ENCODE assay signal across 18 mouse cellular contexts in genomic region chr5:120536632-120537031, GRCm38 (mm10). TPM values are rescaled to one million over a fixed set of nuclear protein-coding genes. Genes with fewer than 3 reads are reported as not detected.
DNase-seq lines count a peak whose midpoint lies in the region; ATAC-seq lines count a peak whose summit lies in the region.
"Had no signal": no experiment of that assay in that cellular context is flagged by ENCODE, and none has a peak within 500 bp of the region (broad histone marks: within the 10 kb centered on the region; RNA-seq: fewer than 3 reads in every experiment).

No protein-coding gene starts in this region.

- ATAC-seq in forebrain, embryonic 15.5 days (replicated peaks) = no peak
- ATAC-seq in forebrain, embryonic 14.5 days = no peak
- no peak for ATAC-seq in kidney, embryonic 15.5 days (replicated peaks; ENCODE audit: low FRiP score)
- no peak for ATAC-seq in kidney, embryonic 16.5 days (ENCODE audit: low FRiP score, low TSS enrichment)
- no peak for ATAC-seq in neural tube, embryonic 15.5 days (ENCODE audit: low FRiP score)
- ATAC-seq: liver, embryonic 12.5 days; midbrain, embryonic 15.5 days had no signal

- 59% methylated on average over 5 of the region's 5 CpGs for WGBS in forebrain, embryonic 15.5 days
- WGBS in forebrain, embryonic 14.5 days = 68% methylated on average over 5 of the region's 5 CpGs
- 76% methylated on average over 5 of the region's 5 CpGs for WGBS in kidney, embryonic 15.5 days
- WGBS in kidney, embryonic 16.5 days = 71% methylated on average over 5 of the region's 5 CpGs
- WGBS in neural tube, embryonic 15.5 days = 72% methylated on average over 5 of the region's 5 CpGs

- no peaks in the 10 kb centered on the region for H3K27me3 ChIP-seq in forebrain, embryonic 15.5 days
- H3K27me3 ChIP-seq in forebrain, embryonic 14.5 days (replicated peaks; ENCODE audit: control insufficient read depth, insufficient read depth, low read length) = no peaks in the 10 kb centered on the region
- H3K27me3 ChIP-seq in kidney, embryonic 15.5 days = no peaks in the 10 kb centered on the region
- no peaks in the 10 kb centered on the region for H3K27me3 ChIP-seq in kidney, embryonic 16.5 days (ENCODE audit: insufficient read depth, low read length)
- H3K27me3 ChIP-seq in neural tube, embryonic 15.5 days (replicated peaks) = no peaks in the 10 kb centered on the region
- H3K27me3 ChIP-seq: CH12.LX; heart, embryonic 12.5 days; liver, embryonic 12.5 days; megakaryocyte, embryonic 14.5 days; midbrain, embryonic 15.5 days; stomach, embryonic 15.5 days had no signal

- H3K36me3 ChIP-seq in forebrain, embryonic 15.5 days = peaks cover 11% of the 10 kb centered on the region
- H3K36me3 ChIP-seq in forebrain, embryonic 14.5 days (ENCODE audit: control insufficient read depth, insufficient read depth, low read length) = peaks cover 27% of the 10 kb centered on the region
- H3K36me3 ChIP-seq in kidney, embryonic 15.5 days = peaks cover 46% of the 10 kb centered on the region
- H3K36me3 ChIP-seq in kidney, embryonic 16.5 days (ENCODE audit: insufficient read depth, low read length) = peaks cover 32% of the 10 kb centered on the region
- H3K36me3 ChIP-seq in neural tube, embryonic 15.5 days = peaks cover 23% of the 10 kb centered on the region
- H3K36me3 ChIP-seq: midbrain, embryonic 15.5 days had no signal

- H3K4me2 ChIP-seq in forebrain, embryonic 15.5 days (replicated peaks) = no peak overlapping the region
- H3K4me2 ChIP-seq in forebrain, embryonic 14.5 days (ENCODE audit: low read length) = no peak overlapping the region
- no peak overlapping the region for H3K4me2 ChIP-seq in kidney, embryonic 15.5 days
- H3K4me2 ChIP-seq in kidney, embryonic 16.5 days (replicated peaks; ENCODE audit: low read depth, low read length) = no peak overlapping the region
- no peak overlapping the region for H3K4me2 ChIP-seq in neural tube, embryonic 15.5 days
- H3K4me2 ChIP-seq: heart, embryonic 12.5 days; liver, embryonic 12.5 days; midbrain, embryonic 15.5 days; stomach, embryonic 15.5 days had no signal

- no peak overlapping the region for H3K4me3 ChIP-seq in forebrain, embryonic 15.5 days
- H3K4me3 ChIP-seq in forebrain, embryonic 14.5 days (ENCODE audit: low read depth, low read length) = no peak overlapping the region
- H3K4me3 ChIP-seq in kidney, embryonic 15.5 days (replicated peaks) = no peak overlapping the region
- no peak overlapping the region for H3K4me3 ChIP-seq in kidney, embryonic 16.5 days (ENCODE audit: low read length)
- no peak overlapping the region for H3K4me3 ChIP-seq in neural tube, embryonic 15.5 days (replicated peaks)
- H3K4me3 ChIP-seq: heart, embryonic 12.5 days; liver, embryonic 12.5 days; megakaryocyte, embryonic 14.5 days; midbrain, embryonic 15.5 days; stomach, embryonic 15.5 days had no signal

- DNase-seq in forebrain, embryonic 14.5 days (ENCODE audit: low spot score) = no peak
- DNase-seq in neural tube, embryonic 10.5 days (ENCODE audit: extremely low spot score, low spot score) = no peak
- DNase-seq in retina, postnatal 1 day = no peak
- no peak for DNase-seq in kidney, adult 11 months
- DNase-seq: adrenal gland, postnatal 14 days; kidney, adult 9 months; kidney, postnatal 4 days; thymus, adult 2 months had no signal

- no peak overlapping the region for H3K9ac ChIP-seq in forebrain, embryonic 15.5 days (replicated peaks)
- no peak overlapping the region; the same call in 1 of the 2 replicates for H3K9ac ChIP-seq in forebrain, embryonic 14.5 days (ENCODE audit: low read length)
- H3K9ac ChIP-seq in kidney, embryonic 15.5 days = no peak overlapping the region
- no peak overlapping the region for H3K9ac ChIP-seq in kidney, embryonic 16.5 days (replicated peaks; ENCODE audit: low read length)
- no peak overlapping the region for H3K9ac ChIP-seq in neural tube, embryonic 15.5 days (replicated peaks)
- H3K9ac ChIP-seq: heart, embryonic 12.5 days; liver, embryonic 12.5 days; midbrain, embryonic 15.5 days; stomach, embryonic 15.5 days had no signal

- H3K4me1 ChIP-seq in forebrain, embryonic 15.5 days = peaks cover 25% of the 10 kb centered on the region
- H3K4me1 ChIP-seq in forebrain, embryonic 14.5 days (ENCODE audit: control insufficient read depth, insufficient read depth, low read length) = 0 out of 2 replicates have a peak, but pooled peaks cover 4% of the 10 kb centered on the region
- peaks cover 31% of the 10 kb centered on the region for H3K4me1 ChIP-seq in kidney, embryonic 15.5 days
- peaks cover 18% of the 10 kb centered on the region for H3K4me1 ChIP-seq in kidney, embryonic 16.5 days (ENCODE audit: insufficient read depth, low read length)
- H3K4me1 ChIP-seq in neural tube, embryonic 15.5 days = peaks cover 17% of the 10 kb centered on the region

- H3K27ac ChIP-seq in forebrain, embryonic 15.5 days (replicated peaks) = peak overlapping the region; percentile 42
- H3K27ac ChIP-seq in forebrain, embryonic 14.5 days (ENCODE audit: low read depth, low read length) = no peak overlapping the region
- H3K27ac ChIP-seq in kidney, embryonic 15.5 days = 0 out of 2 replicates have a peak overlapping the region, but pooled peaks have one; percentile 52
- H3K27ac ChIP-seq in kidney, embryonic 16.5 days (ENCODE audit: low read length) = no peak overlapping the region
- peak overlapping the region; percentile 43 for H3K27ac ChIP-seq in neural tube, embryonic 15.5 days (replicated peaks)
- H3K27ac ChIP-seq: liver, embryonic 12.5 days; midbrain, embryonic 15.5 days; stomach, embryonic 15.5 days had no signal

- H3K9me3 ChIP-seq in forebrain, embryonic 15.5 days = no peaks in the 10 kb centered on the region
- no peaks in the 10 kb centered on the region for H3K9me3 ChIP-seq in forebrain, embryonic 14.5 days (replicated peaks; ENCODE audit: control insufficient read depth, low read length)
- H3K9me3 ChIP-seq in kidney, embryonic 15.5 days (replicated peaks) = no peaks in the 10 kb centered on the region
- no peaks in the 10 kb centered on the region for H3K9me3 ChIP-seq in kidney, embryonic 16.5 days (ENCODE audit: low read length)
- no peaks in the 10 kb centered on the region for H3K9me3 ChIP-seq in neural tube, embryonic 15.5 days (replicated peaks)
- H3K9me3 ChIP-seq: heart, embryonic 12.5 days; liver, embryonic 12.5 days; megakaryocyte, embryonic 14.5 days; midbrain, embryonic 15.5 days; stomach, embryonic 15.5 days had no signal

RNA-seq across cellular contexts. Expression of gene Slc8b1, which starts 25.7 kb away (rescaled TPM):
- 2.2 and 2.4 TPM in 2 replicates for polyA plus RNA-seq in forebrain, embryonic 15.5 days (2015; fragmentation: Nextera tagmentation; extraction: Ambion mirVana)
- 0.67 and 1.5 TPM in 2 replicates for polyA plus RNA-seq in forebrain, embryonic 14.5 days (2014; fragmentation: Nextera tagmentation; extraction: Ambion mirVana)
- 9.4 and 9.7 TPM in 2 replicates for polyA plus RNA-seq in kidney, embryonic 15.5 days (2015; fragmentation: Nextera tagmentation; extraction: Ambion mirVana)
- 10.1 and 14.2 TPM in 2 replicates for polyA plus RNA-seq in kidney, embryonic 16.5 days (2015; fragmentation: Nextera tagmentation; extraction: Ambion mirVana)
- 2.8 and 4.4 TPM in 2 replicates for polyA plus RNA-seq in neural tube, embryonic 15.5 days (2015; fragmentation: Nextera tagmentation; extraction: Ambion mirVana)

RNA-seq across cellular contexts. Expression of gene Plbd2, which starts 33.2 kb away (rescaled TPM):
- polyA plus RNA-seq in forebrain, embryonic 15.5 days (2015; fragmentation: Nextera tagmentation; extraction: Ambion mirVana) = 24.0 and 25.6 TPM in 2 replicates
- polyA plus RNA-seq in forebrain, embryonic 14.5 days (2014; fragmentation: Nextera tagmentation; extraction: Ambion mirVana) = 14.8 and 16.2 TPM in 2 replicates
- polyA plus RNA-seq in kidney, embryonic 15.5 days (2015; fragmentation: Nextera tagmentation; extraction: Ambion mirVana) = 50.8 and 60.0 TPM in 2 replicates
- 54.9 and 57.3 TPM in 2 replicates for polyA plus RNA-seq in kidney, embryonic 16.5 days (2015; fragmentation: Nextera tagmentation; extraction: Ambion mirVana)
- polyA plus RNA-seq in neural tube, embryonic 15.5 days (2015; fragmentation: Nextera tagmentation; extraction: Ambion mirVana) = 41.8 and 41.9 TPM in 2 replicates

RNA-seq across cellular contexts. Expression of gene Tpcn1, which starts 51.8 kb away (rescaled TPM):
- 17.4 and 19.9 TPM in 2 replicates for polyA plus RNA-seq in forebrain, embryonic 15.5 days (2015; fragmentation: Nextera tagmentation; extraction: Ambion mirVana)
- 10.5 and 13.3 TPM in 2 replicates for polyA plus RNA-seq in forebrain, embryonic 14.5 days (2014; fragmentation: Nextera tagmentation; extraction: Ambion mirVana)
- 32.9 and 36.0 TPM in 2 replicates for polyA plus RNA-seq in kidney, embryonic 15.5 days (2015; fragmentation: Nextera tagmentation; extraction: Ambion mirVana)
- polyA plus RNA-seq in kidney, embryonic 16.5 days (2015; fragmentation: Nextera tagmentation; extraction: Ambion mirVana) = 30.6 and 34.1 TPM in 2 replicates
- 20.9 and 21.7 TPM in 2 replicates for polyA plus RNA-seq in neural tube, embryonic 15.5 days (2015; fragmentation: Nextera tagmentation; extraction: Ambion mirVana)

RNA-seq across cellular contexts. Expression of gene Iqcd, which starts 52.2 kb away (rescaled TPM):
- 1.5 and 2.1 TPM in 2 replicates for polyA plus RNA-seq in forebrain, embryonic 15.5 days (2015; fragmentation: Nextera tagmentation; extraction: Ambion mirVana)
- polyA plus RNA-seq in forebrain, embryonic 14.5 days (2014; fragmentation: Nextera tagmentation; extraction: Ambion mirVana) = 2.0 and 2.4 TPM in 2 replicates
- 0.82 and 0.90 TPM in 2 replicates for polyA plus RNA-seq in kidney, embryonic 15.5 days (2015; fragmentation: Nextera tagmentation; extraction: Ambion mirVana)
- 1.5 TPM in 2 replicates for polyA plus RNA-seq in kidney, embryonic 16.5 days (2015; fragmentation: Nextera tagmentation; extraction: Ambion mirVana)
- 1.3 and 1.5 TPM in 2 replicates for polyA plus RNA-seq in neural tube, embryonic 15.5 days (2015; fragmentation: Nextera tagmentation; extraction: Ambion mirVana)

Comparison
In these comparisons a context has a peak if more than half of its experiments do, and no peak if none do; other contexts are left out.
1. H3K27ac ChIP-seq: peak in forebrain, embryonic 15.5 days (single experiment), kidney, embryonic 15.5 days (single experiment) and neural tube, embryonic 15.5 days (single experiment); none in forebrain, embryonic 14.5 days (single experiment) and kidney, embryonic 16.5 days (single experiment).